Mouse (Mus musculus) embryonic facial prominence, embryonic 14.5 days (tissue): ENCODE measurements around the gene Macrod2. TPM values are rescaled to one million over a fixed set of nuclear protein-coding genes. Genes with fewer than 3 reads are reported as not detected.

Source experiments
- ATAC-seq: fragments of 200-750 bp; cut with Nextera tagmentation; 2 replicates; pipeline ENCODE4 v1.8.0; 2017; ENCODE audit warnings: low read depth, moderate number of reproducible peaks, moderate TSS enrichment
- DNase-seq: peaks from one replicate; pipeline ENCODE4 v3.0.0-alpha.2; 2015; ENCODE audit warnings: low spot score
- H3K27ac ChIP-seq: fragments of 300-500 bp; sonication (generic); replicated peaks from 2 replicates; pipeline ENCODE4 v1.5.1; 2014; ENCODE audit warnings: low read depth, mild to moderate bottlenecking, low read length, moderate library complexity
- H3K27me3 ChIP-seq: fragments of 300-500 bp; sonication (generic); replicated peaks from 2 replicates; pipeline ENCODE4 v1.6.1; 2014; ENCODE audit warnings: low read length; ENCODE audit not compliant: control insufficient read depth, insufficient read depth
- H3K36me3 ChIP-seq: fragments of 300-500 bp; sonication (generic); 2 replicates; pipeline ENCODE4 v1.6.1; 2014; ENCODE audit warnings: low read length, mixed read lengths; ENCODE audit not compliant: control insufficient read depth, insufficient read depth
- H3K4me1 ChIP-seq: fragments of 300-500 bp; sonication (generic); 2 replicates; pipeline ENCODE4 v1.6.1; 2014; ENCODE audit warnings: antibody characterized with exemption, low read length; ENCODE audit not compliant: control insufficient read depth, insufficient read depth
- H3K4me2 ChIP-seq: fragments of 300-500 bp; sonication (generic); 2 replicates; pipeline ENCODE4 v1.6.1; 2014; ENCODE audit warnings: low read depth, mild to moderate bottlenecking, low read length, moderate library complexity, mixed read lengths
- H3K4me3 ChIP-seq: fragments of 300-500 bp; sonication (generic); 2 replicates; pipeline ENCODE4 v1.5.1; 2014; ENCODE audit warnings: low read depth, mild to moderate bottlenecking, low read length
- H3K9ac ChIP-seq: fragments of 300-500 bp; sonication (generic); 2 replicates; pipeline ENCODE4 v1.6.1; 2014; ENCODE audit warnings: low read depth, mild to moderate bottlenecking, low read length, moderate library complexity, mixed read lengths
- H3K9me3 ChIP-seq: fragments of 300-500 bp; sonication (generic); 2 replicates; pipeline ENCODE4 v1.6.1; 2016; ENCODE audit warnings: low read length; ENCODE audit not compliant: control insufficient read depth
- WGBS: fragments of 180-500 bp; shearing (Covaris S2); extraction: QIAGEN DNeasy Blood & Tissue Kit; methylation state at CpG from one replicate; pipeline ENCODE4 v1.1.7; 2014; 5-methylcytosine and 5-hydroxymethylcytosine counted together
- polyA plus RNA-seq: library from polyadenylated mRNA; unstranded; fragments of >200 nt; fragmentation: Nextera tagmentation; extraction: Ambion mirVana; gene quantifications from 2 replicates; pipeline ENCODE4 v1.2.1, GENCODE M21; 2014

Macrod2 gene
- polyA plus RNA-seq, 1 experiment from 2014 or later, result 29.2 TPM

DNA sequence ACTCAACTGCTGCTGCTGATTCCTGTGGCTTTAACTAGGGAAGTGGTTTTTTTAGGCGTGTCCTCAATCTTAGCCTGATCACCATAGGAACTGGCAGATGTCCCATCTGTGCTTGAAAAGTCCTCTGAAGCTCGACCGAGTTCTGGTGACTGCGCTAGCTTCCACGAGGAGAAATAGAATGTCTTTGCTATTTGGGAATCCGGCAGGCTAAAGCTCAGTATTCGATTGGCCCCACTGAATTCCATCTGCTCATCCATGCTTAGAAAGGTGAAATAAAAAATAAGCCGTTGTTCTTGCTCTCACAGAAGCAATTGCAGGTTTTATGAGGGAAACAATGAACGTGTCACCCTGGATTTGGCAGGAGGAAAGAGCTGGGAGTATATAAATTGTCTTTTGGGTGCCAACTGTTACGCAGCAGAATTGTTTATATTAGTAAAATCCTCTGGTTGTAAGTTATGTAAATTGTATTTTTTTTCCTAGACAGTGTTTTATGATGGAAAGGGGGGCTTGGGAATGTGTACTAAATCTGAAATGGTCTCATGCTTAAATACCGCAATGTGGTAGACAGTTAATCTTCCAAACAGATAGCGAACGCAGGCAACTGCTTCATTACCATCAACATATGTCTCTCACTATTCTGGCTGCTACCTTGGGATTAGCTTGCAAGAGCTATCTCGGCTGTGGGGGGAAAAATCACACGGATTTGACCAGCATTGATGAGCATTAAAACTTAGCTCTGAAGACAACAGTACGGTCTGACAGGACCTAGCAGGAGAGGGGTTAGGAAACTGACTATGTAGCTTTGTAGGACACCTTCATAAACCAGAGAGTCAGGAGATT is 1039.8 kb downstream of the Macrod2 start:
- no peaks in the 10 kb centered on the region for H3K9me3 ChIP-seq
- peak; percentile 81 for DNase-seq
- ATAC-seq, result peak; percentile 60; the same call in 1 of the 2 replicates
- WGBS, result 65% methylated on average over 16 of the region's 16 CpGs
- H3K36me3 ChIP-seq, result no peaks in the 10 kb centered on the region
- H3K4me3 ChIP-seq, result no peak overlapping the region
- no peaks in the 10 kb centered on the region for H3K4me1 ChIP-seq
- no peak overlapping the region for H3K27ac ChIP-seq
- H3K4me2 ChIP-seq, result no peak overlapping the region
- H3K27me3 ChIP-seq, result no peaks in the 10 kb centered on the region
- H3K9ac ChIP-seq, result no peak overlapping the region

DNA sequence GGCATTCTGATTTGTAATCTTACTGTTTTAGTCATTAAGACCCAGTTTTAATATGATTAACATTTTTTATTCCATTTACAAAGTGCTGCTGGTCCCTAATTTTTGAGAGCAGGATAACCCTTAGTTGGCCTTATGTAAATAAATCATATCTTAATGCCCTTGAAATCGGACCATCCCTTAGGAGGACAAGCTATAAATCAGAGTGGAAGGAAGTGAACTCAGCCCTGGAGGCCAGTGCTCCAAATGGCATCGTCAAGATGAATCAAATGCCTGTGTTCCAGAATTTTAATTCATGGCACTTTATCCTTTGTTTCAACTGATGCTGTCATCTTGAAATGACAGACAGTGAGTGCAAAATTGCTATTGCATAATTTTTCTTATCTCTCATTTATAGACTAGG is 1046.8 kb downstream of the Macrod2 start:
- no peak for DNase-seq
- no peaks in the 10 kb centered on the region for H3K9me3 ChIP-seq
- no peak for ATAC-seq
- no peak overlapping the region for H3K4me2 ChIP-seq
- WGBS, result 60% methylated on average over 2 of the region's 2 CpGs
- H3K4me1 ChIP-seq, result no peaks in the 10 kb centered on the region
- H3K9ac ChIP-seq, result no peak overlapping the region
- no peak overlapping the region for H3K4me3 ChIP-seq
- H3K27me3 ChIP-seq, result no peaks in the 10 kb centered on the region
- H3K27ac ChIP-seq, result no peak overlapping the region
- H3K36me3 ChIP-seq, result no peaks in the 10 kb centered on the region

DNA sequence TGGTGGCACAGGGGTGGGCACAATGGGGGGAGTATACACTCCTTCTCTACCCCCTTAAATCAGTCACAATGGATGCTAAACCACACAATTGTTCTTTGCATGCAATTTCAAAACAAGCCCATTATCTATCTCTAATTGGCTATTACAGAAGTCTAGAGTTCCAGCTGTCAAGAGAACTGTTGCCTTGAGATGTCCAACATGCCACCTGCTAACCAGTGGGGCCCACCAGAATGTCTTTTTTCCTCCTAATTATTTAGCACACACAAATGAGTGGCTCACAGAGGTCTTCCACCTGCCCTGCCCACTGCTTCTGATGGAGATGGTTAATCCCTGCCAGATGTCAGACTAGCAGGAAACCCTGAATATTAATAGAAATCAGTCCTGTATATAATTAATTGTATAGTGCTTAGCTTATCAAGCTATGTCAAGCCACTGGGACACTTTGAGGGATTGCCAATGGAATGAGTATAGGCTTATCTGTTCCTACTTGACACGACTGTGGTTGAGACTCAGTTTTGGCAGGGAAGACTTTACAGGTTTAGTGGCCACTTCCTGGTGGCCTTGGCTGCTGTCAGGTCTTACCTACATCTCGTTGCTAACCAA is 1054.1 kb downstream of the Macrod2 start:
- H3K27ac ChIP-seq, result no peak overlapping the region
- DNase-seq (peak; percentile 29), ATAC-seq (peak; percentile 57; the same call in 1 of the 2 replicates)
- no peaks in the 10 kb centered on the region for H3K4me1 ChIP-seq
- WGBS, result 67% methylated on average over 2 of the region's 2 CpGs
- no peaks in the 10 kb centered on the region for H3K9me3 ChIP-seq
- no peak overlapping the region for H3K4me2 ChIP-seq
- H3K27me3 ChIP-seq, result no peaks in the 10 kb centered on the region
- no peaks in the 10 kb centered on the region for H3K36me3 ChIP-seq
- H3K4me3 ChIP-seq, result no peak overlapping the region
- H3K9ac ChIP-seq, result no peak overlapping the region

DNA sequence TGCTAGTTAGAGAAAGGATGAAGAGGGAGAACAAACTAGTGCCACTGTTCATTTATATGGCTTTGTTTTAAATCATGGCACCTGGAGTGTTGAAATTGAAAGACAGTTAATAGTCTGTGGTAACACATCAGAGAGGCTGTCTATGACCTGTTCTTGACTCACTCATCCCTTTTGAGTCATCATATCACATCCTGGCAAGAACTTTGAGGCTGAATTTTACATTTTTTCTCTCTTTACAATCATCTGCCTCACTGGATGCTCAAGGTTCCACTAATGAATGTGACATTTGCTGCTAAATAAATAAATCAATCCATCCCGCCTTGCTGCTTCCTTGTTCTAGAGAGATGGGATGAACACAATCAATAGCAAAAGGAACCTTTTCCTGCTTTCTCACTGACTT is 1068.8 kb downstream of the Macrod2 start:
- 83% methylated on average over 1 of the region's 1 CpGs for WGBS
- no peak for DNase-seq
- H3K9ac ChIP-seq, result no peak overlapping the region
- no peaks in the 10 kb centered on the region for H3K4me1 ChIP-seq
- H3K27me3 ChIP-seq, result no peaks in the 10 kb centered on the region
- no peak for ATAC-seq
- no peaks in the 10 kb centered on the region for H3K36me3 ChIP-seq
- no peak overlapping the region for H3K4me3 ChIP-seq
- H3K4me2 ChIP-seq, result no peak overlapping the region
- no peak overlapping the region for H3K27ac ChIP-seq
- no peaks in the 10 kb centered on the region for H3K9me3 ChIP-seq

DNA sequence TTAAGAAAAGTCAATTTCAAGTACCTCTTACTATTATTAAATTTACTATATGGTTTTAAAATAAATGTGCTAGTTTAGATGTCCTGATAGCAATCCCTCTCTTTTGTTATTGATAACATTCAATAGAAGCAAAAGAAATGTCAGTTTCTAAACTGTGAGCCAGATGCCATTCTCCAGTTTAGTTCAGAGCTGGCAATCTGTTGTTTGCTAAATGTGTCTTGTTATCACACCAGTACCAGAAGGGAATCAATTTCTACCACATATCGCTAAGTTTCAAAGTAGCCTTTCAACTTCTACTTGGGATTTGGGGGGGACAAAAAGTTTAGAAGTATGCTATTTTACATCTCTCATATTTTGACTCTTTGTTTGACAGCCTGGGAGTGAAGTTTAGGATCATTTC is 1077.7 kb downstream of the Macrod2 start:
- no peaks in the 10 kb centered on the region for H3K4me1 ChIP-seq
- H3K9me3 ChIP-seq, result no peaks in the 10 kb centered on the region
- no peaks in the 10 kb centered on the region for H3K36me3 ChIP-seq
- H3K27ac ChIP-seq, result no peak overlapping the region
- ATAC-seq (no peak), DNase-seq (no peak)
- H3K4me3 ChIP-seq, result no peak overlapping the region
- H3K27me3 ChIP-seq, result no peaks in the 10 kb centered on the region
- H3K9ac ChIP-seq, result no peak overlapping the region
- no peak overlapping the region for H3K4me2 ChIP-seq
- WGBS, result 92% methylated on average over 1 of the region's 1 CpGs

DNA sequence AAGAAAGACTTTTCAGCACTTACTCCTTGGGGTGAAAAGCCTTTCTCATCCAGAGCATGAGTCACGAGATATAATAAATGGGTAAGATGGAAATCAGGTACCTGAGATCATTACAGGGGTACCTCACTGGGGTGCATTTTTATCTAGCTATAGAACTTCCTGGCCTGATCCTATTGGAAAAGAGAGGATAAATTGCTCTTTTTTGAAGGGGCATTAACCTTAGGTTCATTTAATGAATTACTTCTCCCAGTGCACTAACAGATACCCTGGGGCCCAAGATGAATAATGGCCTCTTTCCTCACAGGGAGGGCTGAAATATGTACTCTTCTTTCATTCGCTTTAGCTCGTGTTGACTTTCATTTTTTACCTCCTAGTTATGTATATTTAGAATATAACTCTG is 1082.5 kb downstream of the Macrod2 start:
- Histone ChIP-seq H3K27me3 (no peaks in the 10 kb centered on the region), H3K4me1 (no peaks in the 10 kb centered on the region), H3K4me2 (no peak overlapping the region), H3K4me3 (no peak overlapping the region), H3K27ac (no peak overlapping the region), H3K9me3 (no peaks in the 10 kb centered on the region), H3K9ac (no peak overlapping the region), H3K36me3 (no peaks in the 10 kb centered on the region)
- 75% methylated on average over 3 of the region's 3 CpGs for WGBS
- no peak for ATAC-seq
- DNase-seq, result no peak

DNA sequence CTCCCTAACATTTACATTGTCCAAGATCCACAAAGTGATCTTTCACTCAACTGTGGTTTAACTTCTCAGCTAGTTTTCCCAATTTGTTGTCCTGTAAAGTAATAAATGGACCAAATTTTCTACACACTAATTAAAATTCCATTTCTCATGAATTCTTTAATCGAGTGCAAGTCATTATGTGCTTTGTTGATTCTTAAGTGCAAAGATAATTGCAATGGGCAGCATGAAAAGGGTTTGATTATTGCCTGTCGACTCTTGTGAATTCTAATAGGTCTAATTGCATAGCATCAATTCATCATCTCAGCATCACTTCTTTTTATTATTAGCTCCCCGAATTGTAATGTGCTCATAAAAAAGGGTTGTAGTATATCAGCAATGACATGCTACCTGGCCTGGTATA is 1095.4 kb downstream of the Macrod2 start:
- Histone ChIP-seq H3K9ac (no peak overlapping the region), H3K36me3 (no peaks in the 10 kb centered on the region), H3K4me2 (no peak overlapping the region), H3K27me3 (no peaks in the 10 kb centered on the region), H3K4me1 (no peaks in the 10 kb centered on the region), H3K9me3 (no peaks in the 10 kb centered on the region), H3K27ac (no peak overlapping the region), H3K4me3 (no peak overlapping the region)
- WGBS, result 72% methylated on average over 3 of the region's 3 CpGs
- ATAC-seq (no peak), DNase-seq (no peak)

DNA sequence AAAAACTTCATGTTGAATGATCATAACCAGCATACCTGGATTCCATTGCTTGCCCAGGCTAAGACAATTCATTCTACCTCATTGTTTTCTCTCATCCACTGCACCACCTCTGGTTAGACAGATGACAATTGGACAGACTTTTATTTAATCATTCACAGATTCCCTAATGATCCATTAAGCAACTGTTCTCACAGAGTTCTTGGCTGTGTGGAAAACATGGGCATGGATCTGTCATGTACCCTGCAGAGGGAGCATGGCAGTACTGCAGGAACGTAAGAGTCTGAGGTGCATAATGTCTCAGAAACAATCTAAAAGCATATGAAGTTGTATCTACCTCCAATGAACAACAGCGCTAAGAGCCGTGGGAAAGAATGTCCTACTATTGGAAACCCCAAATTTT is 1110.3 kb downstream of the Macrod2 start:
- H3K4me1 ChIP-seq, result no peaks in the 10 kb centered on the region
- H3K4me3 ChIP-seq, result no peak overlapping the region
- H3K9ac ChIP-seq, result no peak overlapping the region
- no peaks in the 10 kb centered on the region for H3K9me3 ChIP-seq
- 87% methylated on average over 3 of the region's 3 CpGs for WGBS
- no peaks in the 10 kb centered on the region for H3K36me3 ChIP-seq
- no peaks in the 10 kb centered on the region for H3K27me3 ChIP-seq
- no peak overlapping the region for H3K4me2 ChIP-seq
- no peak overlapping the region for H3K27ac ChIP-seq
- no peak for DNase-seq
- no peak for ATAC-seq
